Mouse (Mus musculus) mesoderm, embryonic 11.5 days (tissue): ENCODE measurements around the gene Fzr1.

Source experiments
- DNase-seq: peaks from one replicate; pipeline ENCODE4 v3.0.0-alpha.2; 2012; ENCODE audit warnings: low read depth, low spot score

Fzr1 gene

GRCm38 (mm10) chr10:81382039-81382438 is 3.7 kb upstream of the Fzr1 start:
- DNase-seq, result no peak

GRCm38 (mm10) chr10:81379809-81380378 is 1.6 kb upstream of the Fzr1 start:
- no peak for DNase-seq

- DNase-seq, result no peak
Measured at GRCm38 (mm10) chr10:81379183-81379553, 852 bp upstream of the Fzr1 start.

- peak; percentile 100 for DNase-seq
Measured at GRCm38 (mm10) chr10:81378553-81379182, 352 bp upstream of the Fzr1 start.

- DNase-seq, result no peak
Measured at GRCm38 (mm10) chr10:81377362-81377664, 1.0 kb downstream of the Fzr1 start.

- no peak for DNase-seq
Measured at GRCm38 (mm10) chr10:81376561-81377361, 1.6 kb downstream of the Fzr1 start.

GRCm38 (mm10) chr10:81375322-81375721 is 3.0 kb downstream of the Fzr1 start:
- DNase-seq, result no peak

- no peak for DNase-seq
Measured at GRCm38 (mm10) chr10:81367207-81367495, 11.2 kb downstream of the Fzr1 start.

GRCm38 (mm10) chr10:81366477-81367206 is 11.7 kb downstream of the Fzr1 start:
- no peak for DNase-seq

- DNase-seq, result no peak
Measured at GRCm38 (mm10) chr10:81365672-81366476, 12.4 kb downstream of the Fzr1 start, which contains the start of gene 4930404N11Rik. Gene 4930404N11Rik, minus strand, starts transcription at chr10:81365816.

GRCm38 (mm10) chr10:81365073-81365472 is 13.2 kb downstream of the Fzr1 start:
- DNase-seq, result no peak

- no peak for DNase-seq
Measured at GRCm38 (mm10) chr10:81364666-81365065, 13.7 kb downstream of the Fzr1 start.

- no peak for DNase-seq
Measured at GRCm38 (mm10) chr10:81363436-81364346, 14.6 kb downstream of the Fzr1 start.

GRCm38 (mm10) chr10:81362336-81362949 is 15.9 kb downstream of the Fzr1 start:
- no peak for DNase-seq

- DNase-seq, result no peak
Measured at GRCm38 (mm10) chr10:81360721-81361120, 17.6 kb downstream of the Fzr1 start.

GRCm38 (mm10) chr10:81358841-81359240 is 19.5 kb downstream of the Fzr1 start:
- DNase-seq, result no peak

GRCm38 (mm10) chr10:81358209-81358608 is 20.1 kb downstream of the Fzr1 start:
- no peak for DNase-seq

- peak; percentile 90 for DNase-seq
Measured at GRCm38 (mm10) chr10:81356991-81357844, 21.1 kb downstream of the Fzr1 start, which contains the start of gene Mfsd12. Gene Mfsd12, plus strand, starts transcription at chr10:81357491.

- DNase-seq, result no peak
Measured at GRCm38 (mm10) chr10:81356352-81356990, 21.8 kb downstream of the Fzr1 start.
